Mouse (Mus musculus) hindbrain, postnatal 0 days (tissue): Measurements from ENCODE around the gene Mrpl12. TPM values are rescaled to one million over a fixed set of nuclear protein-coding genes. Genes with fewer than 3 reads are reported as not detected.
A peak's percentile ranks its signal among the peaks of the same experiment; 100 is the strongest.

Source experiments
- ATAC-seq: fragments of 200-750 bp; cut with Nextera tagmentation; 2 replicates; pipeline ENCODE4 v1.8.0; 2017; ENCODE audit warnings: mild to moderate bottlenecking, moderate TSS enrichment, moderate library complexity
- DNase-seq: peaks from one replicate; pipeline ENCODE4 v3.0.0-alpha.2; 2015; ENCODE audit warnings: low spot score
- H3K27ac ChIP-seq: fragments of 300-500 bp; sonication (generic); 2 replicates; pipeline ENCODE4 v1.5.1; 2014; ENCODE audit warnings: mild to moderate bottlenecking
- H3K27me3 ChIP-seq: fragments of 300-500 bp; sonication (generic); 2 replicates; pipeline ENCODE4 v1.6.1; 2014; ENCODE audit warnings: low read length, mixed read lengths; ENCODE audit not compliant: insufficient read depth
- H3K36me3 ChIP-seq: fragments of 300-500 bp; sonication (generic); 2 replicates; pipeline ENCODE4 v1.6.1; 2014; ENCODE audit warnings: low read length, mixed read lengths; ENCODE audit not compliant: insufficient read depth
- H3K4me1 ChIP-seq: fragments of 300-500 bp; sonication (generic); 2 replicates; pipeline ENCODE4 v1.6.1; 2014; ENCODE audit warnings: antibody characterized with exemption, low read length, mixed read lengths; ENCODE audit not compliant: insufficient read depth
- H3K4me2 ChIP-seq: fragments of 300-500 bp; sonication (generic); 2 replicates; pipeline ENCODE4 v1.6.1; 2014; ENCODE audit warnings: low read depth, mild to moderate bottlenecking, low read length, moderate library complexity, mixed read lengths
- H3K4me3 ChIP-seq: fragments of 300-500 bp; sonication (generic); 2 replicates; pipeline ENCODE4 v1.5.1; 2014; ENCODE audit warnings: low read length
- H3K9ac ChIP-seq: fragments of 300-500 bp; sonication (generic); replicated peaks from 2 replicates; pipeline ENCODE4 v1.6.1; 2014; ENCODE audit warnings: mild to moderate bottlenecking, low read length, moderate library complexity, mixed read lengths
- H3K9me3 ChIP-seq: fragments of 300-500 bp; sonication (generic); 2 replicates; pipeline ENCODE4 v1.6.1; 2016; ENCODE audit warnings: low read length, mixed read lengths
- CTCF ChIP-seq: IDR thresholded peaks from 2 replicates; pipeline ENCODE4 v1.5.1; 2016; ENCODE audit warnings: antibody characterized with exemption, control low read depth, low read depth
- WGBS: fragments of 180-500 bp; shearing (Covaris S2); extraction: QIAGEN DNeasy Blood & Tissue Kit; methylation state at CpG from one replicate; pipeline ENCODE4 v1.1.7; 2014; 5-methylcytosine and 5-hydroxymethylcytosine counted together
- polyA plus RNA-seq: library from polyadenylated mRNA; unstranded; fragments of >200 nt; fragmentation: Nextera tagmentation; extraction: Ambion mirVana; gene quantifications from 2 replicates; pipeline ENCODE4 v1.2.1, GENCODE M21; 2015
- total RNA-seq: library from RNA; depleted of rRNA; stranded (reverse); fragments of >200 nt; gene quantifications from 2 replicates; pipeline ENCODE4 v1.2.3, GENCODE M21; 2014

Gene Mrpl12
- total and polyA plus RNA-seq, 2 experiments from 2014 or later: 52.4 to 155 TPM

- peaks cover 8% of the 10 kb centered on the region; the same call in 1 of the 2 replicates for H3K4me1 ChIP-seq
- H3K27me3 ChIP-seq: no peaks in the 10 kb centered on the region
- ATAC-seq (peak; percentile 93), DNase-seq (peak; percentile 93)
- peak within 1 kb of the TSS; percentile 49 for H3K4me3 ChIP-seq
- TF ChIP-seq CTCF: no peak
- peak within 1 kb of the TSS; percentile 93 for H3K4me2 ChIP-seq
- peak within 1 kb of the TSS; percentile 76 for H3K27ac ChIP-seq
- WGBS: 5% methylated on average over 62 of the region's 62 CpGs
- no peaks in the 10 kb centered on the region for H3K9me3 ChIP-seq
- H3K9ac ChIP-seq: peak within 1 kb of the TSS; percentile 66
- peaks cover 16% of the 10 kb centered on the region; the same call in 1 of the 2 replicates for H3K36me3 ChIP-seq
Measured at GRCm38 (mm10) chr11:120457772-120458751, 26.4 kb upstream of the Mrpl12 start, which contains the start of the genes Oxld1 and Ccdc137. Gene Oxld1 (minus strand): TSS chr11:120458068. Gene Ccdc137 (plus strand): TSS chr11:120458115.

GRCm38 (mm10) chr11:120458847-120459597, 25.4 kb upstream of the Mrpl12 start:
- WGBS: 65% methylated on average over 6 of the region's 6 CpGs
- peak overlapping the region; percentile 66 for H3K9ac ChIP-seq
- peak overlapping the region; percentile 49 for H3K4me3 ChIP-seq
- peak overlapping the region; percentile 93 for H3K4me2 ChIP-seq
- H3K27ac ChIP-seq: peak overlapping the region; percentile 76; the same call in 1 of the 2 replicates
- no peaks in the 10 kb centered on the region for H3K9me3 ChIP-seq
- peak; percentile 39 for TF ChIP-seq CTCF
- no peaks in the 10 kb centered on the region for H3K27me3 ChIP-seq
- H3K36me3 ChIP-seq: peaks cover 16% of the 10 kb centered on the region; the same call in 1 of the 2 replicates
- peaks cover 8% of the 10 kb centered on the region; the same call in 1 of the 2 replicates for H3K4me1 ChIP-seq
- no peak for ATAC-seq
- no peak for DNase-seq

GRCm38 (mm10) chr11:120463536-120463935, 20.9 kb upstream of the Mrpl12 start:
- Histone ChIP-seq H3K9me3 (no peaks in the 10 kb centered on the region), H3K4me2 (no peak overlapping the region), H3K27ac (no peak overlapping the region), H3K36me3 (peaks cover 16% of the 10 kb centered on the region; the same call in 1 of the 2 replicates), H3K4me1 (peaks cover 21% of the 10 kb centered on the region), H3K4me3 (no peak overlapping the region), H3K27me3 (no peaks in the 10 kb centered on the region), H3K9ac (no peak overlapping the region)
- DNase-seq: no peak
- 88% methylated on average over 2 of the region's 2 CpGs for WGBS
- TF ChIP-seq CTCF: no peak
- ATAC-seq: no peak

- Histone ChIP-seq H3K4me1 (peaks cover 20% of the 10 kb centered on the region), H3K27me3 (no peaks in the 10 kb centered on the region), H3K27ac (no peak overlapping the region), H3K9me3 (no peaks in the 10 kb centered on the region), H3K9ac (no peak overlapping the region), H3K4me3 (no peak overlapping the region), H3K36me3 (peaks cover 16% of the 10 kb centered on the region; the same call in 1 of the 2 replicates), H3K4me2 (no peak overlapping the region)
- ATAC-seq (no peak), DNase-seq (no peak)
- no peak for TF ChIP-seq CTCF
- 91% methylated on average over 5 of the region's 5 CpGs for WGBS
Measured at GRCm38 (mm10) chr11:120464365-120464764, 20.0 kb upstream of the Mrpl12 start.

- DNase-seq (no peak), ATAC-seq (no peak)
- H3K4me1 ChIP-seq: peaks cover 20% of the 10 kb centered on the region
- WGBS: 91% methylated on average over 4 of the region's 4 CpGs
- H3K4me2 ChIP-seq: no peak overlapping the region
- no peak overlapping the region for H3K9ac ChIP-seq
- H3K27ac ChIP-seq: no peak overlapping the region
- H3K9me3 ChIP-seq: no peaks in the 10 kb centered on the region
- H3K4me3 ChIP-seq: no peak overlapping the region
- H3K27me3 ChIP-seq: no peaks in the 10 kb centered on the region
- peaks cover 26% of the 10 kb centered on the region for H3K36me3 ChIP-seq
- no peak for TF ChIP-seq CTCF
Measured at GRCm38 (mm10) chr11:120465521-120465920, 18.9 kb upstream of the Mrpl12 start.

- H3K27ac ChIP-seq: peak within 1 kb of the TSS; percentile 91
- no peaks in the 10 kb centered on the region for H3K27me3 ChIP-seq
- peak within 1 kb of the TSS; percentile 93 for H3K9ac ChIP-seq
- H3K9me3 ChIP-seq: no peaks in the 10 kb centered on the region
- peaks cover 29% of the 10 kb centered on the region for H3K36me3 ChIP-seq
- DNase-seq: peak; percentile 99
- peak within 1 kb of the TSS; percentile 88 for H3K4me2 ChIP-seq
- under 1% methylated on average over 53 of the region's 54 CpGs for WGBS
- peak within 1 kb of the TSS; percentile 98 for H3K4me3 ChIP-seq
- TF ChIP-seq CTCF: peak; percentile 19; the same call in 1 of the 2 replicates
- H3K4me1 ChIP-seq: peaks cover 20% of the 10 kb centered on the region
- peak; percentile 100 for ATAC-seq
Measured at GRCm38 (mm10) chr11:120467051-120467735, 17.2 kb upstream of the Mrpl12 start, which contains the start of gene Arl16. Gene Arl16 (minus strand): TSS chr11:120467607.
